Mouse (Mus musculus) myocyte (in vitro differentiated cells): ENCODE results near the gene Higd1c.
"Not testable (repeated sequence)": the region's sequence is repeated elsewhere in the genome, so short reads cannot be mapped to it uniquely, and the experiment has no call there.

Source experiments
- CEBPB ChIP-seq: IDR thresholded peaks from 2 replicates; pipeline ENCODE4 v1.6.1; 2011; ENCODE audit warnings: mild to moderate bottlenecking, moderate library complexity; ENCODE audit not compliant: poor library complexity, insufficient read depth, severe bottlenecking
- E2F4 ChIP-seq: IDR thresholded peaks from one replicate; pipeline ENCODE4 v1.6.1; 2011; ENCODE audit warnings: mild to moderate bottlenecking, control low read depth, moderate library complexity; ENCODE audit not compliant: insufficient read depth
- MAX ChIP-seq: IDR thresholded peaks from one replicate; pipeline ENCODE4 v1.6.1; 2011; ENCODE audit warnings: low read depth, mild to moderate bottlenecking, control low read depth
- POLR2A ChIP-seq: IDR thresholded peaks from one replicate; pipeline ENCODE4 v1.6.1; 2011; ENCODE audit warnings: low read depth, mild to moderate bottlenecking, control low read depth, moderate library complexity; ENCODE audit not compliant: insufficient read length
- USF1 ChIP-seq: IDR thresholded peaks from one replicate; pipeline ENCODE4 v1.6.1; 2011; ENCODE audit warnings: low read depth, mild to moderate bottlenecking, control low read depth, moderate library complexity

DNA sequence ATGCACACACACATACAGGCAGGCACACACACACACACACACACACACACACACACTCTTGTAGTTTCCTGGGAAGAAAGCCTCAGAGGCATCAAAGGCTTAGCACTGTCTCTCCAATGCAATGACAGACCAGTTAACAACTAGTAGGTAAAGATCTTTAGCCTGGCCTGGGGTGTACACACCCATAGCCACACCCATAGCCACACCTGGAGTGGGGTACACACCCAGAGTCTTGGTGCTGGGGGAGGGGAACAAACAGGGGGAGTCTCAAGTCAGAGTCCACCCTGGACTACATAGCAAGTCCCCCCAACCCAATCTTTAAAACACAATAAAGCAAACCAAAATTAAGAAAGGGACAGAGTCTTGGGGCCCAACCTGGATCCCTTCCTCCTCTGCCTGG, 27.0 kb upstream of the Higd1c start:
- TF ChIP-seq MAX, USF1, POLR2A, CEBPB, E2F4: not testable (repeated sequence)
